Mouse (Mus musculus) cerebellum, adult 2 months (tissue): Measurements from ENCODE around the gene Pdzd7.

ENCODE experiments used
- CTCF ChIP-seq: fragments of 200-500 bp; IDR thresholded peaks from 2 replicates; pipeline ENCODE4 v1.5.1; 2011; ENCODE audit warnings: low read depth, mild to moderate bottlenecking, control low read depth, low read length, moderate library complexity, borderline replicate concordance; ENCODE audit not compliant: insufficient read depth
- POLR2A ChIP-seq: fragments of 200-500 bp; IDR thresholded peaks from 2 replicates; pipeline ENCODE4 v1.6.1; 2011; ENCODE audit warnings: low read length, control low read depth, borderline replicate concordance; ENCODE audit not compliant: insufficient read depth

- no peak for TF ChIP-seq CTCF
- no peak for TF ChIP-seq POLR2A
Measured at GRCm38 (mm10) chr19:44988321-44988720, 57.2 kb downstream of the Pdzd7 start.
